Comparison of ENCODE assay signal across 17 mouse cellular contexts in the genomic region with DNA sequence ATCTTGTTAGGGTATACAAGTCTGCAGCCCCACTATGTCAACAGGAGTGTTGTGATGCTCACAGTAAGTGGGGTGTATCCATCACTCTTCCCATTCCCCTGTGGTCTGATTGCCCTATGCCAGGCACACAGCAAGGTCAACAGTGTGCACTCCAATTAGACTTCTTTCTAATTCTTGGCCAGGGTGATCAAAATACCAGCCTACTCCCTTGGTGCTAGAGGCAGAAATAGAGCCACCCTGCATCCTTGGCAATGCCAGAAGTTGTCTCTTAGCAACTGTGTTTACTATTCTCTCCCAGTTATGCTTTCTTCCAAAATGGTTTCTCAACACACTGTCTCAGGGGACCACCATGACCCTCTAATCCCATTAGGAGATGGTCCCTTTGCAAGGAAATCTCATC.
"Had no signal": no experiment of that assay in that cellular context is flagged by ENCODE, and none has a peak within 500 bp of the region (broad histone marks: within the 10 kb centered on the region; RNA-seq: fewer than 3 reads in every experiment).

No protein-coding gene starts in this region.

- DNase-seq: kidney, adult 18-20 months; kidney, postnatal 10 days; kidney, postnatal 4 days; liver; liver, embryonic 13.5 days; liver, postnatal 0 days; lung, postnatal 14 days; midbrain, embryonic 14.5 days; thymus, adult 18-20 months; thymus, postnatal 14 days had no signal

- H3K9ac ChIP-seq: limb, embryonic 12.5 days; liver, embryonic 13.5 days; liver, postnatal 0 days; lung, embryonic 15.5 days; neural tube, embryonic 12.5 days had no signal

- H3K9me3 ChIP-seq: limb, embryonic 12.5 days; liver, embryonic 13.5 days; lung, embryonic 15.5 days; megakaryocyte, embryonic 14.5 days; neural tube, embryonic 12.5 days had no signal

- H3K27me3 ChIP-seq: liver, embryonic 13.5 days; lung, embryonic 15.5 days; megakaryocyte, embryonic 14.5 days; neural tube, embryonic 12.5 days had no signal

- H3K4me1 ChIP-seq: liver, embryonic 13.5 days; lung, embryonic 15.5 days; megakaryocyte, embryonic 14.5 days; neural tube, embryonic 12.5 days had no signal

- ATAC-seq: liver, postnatal 0 days had no signal

- H3K36me3 ChIP-seq: limb, embryonic 12.5 days; liver, embryonic 13.5 days; lung, embryonic 15.5 days; neural tube, embryonic 12.5 days had no signal

- H3K27ac ChIP-seq: left cerebral cortex, adult 2 months; limb, embryonic 12.5 days; liver, embryonic 13.5 days; lung, embryonic 15.5 days; macrophage; neural tube, embryonic 12.5 days; stomach, postnatal 0 days had no signal

- H3K4me2 ChIP-seq: limb, embryonic 12.5 days; liver, embryonic 13.5 days; lung, embryonic 15.5 days; neural tube, embryonic 12.5 days had no signal

- H3K4me3 ChIP-seq: left cerebral cortex, adult 2 months; limb, embryonic 12.5 days; liver, embryonic 13.5 days; lung, embryonic 15.5 days; megakaryocyte, embryonic 14.5 days; neural tube, embryonic 12.5 days had no signal
